Mouse (Mus musculus) brain, embryonic 14.5 days (tissue): Measurements from ENCODE around the gene Chpt1. TPM values are rescaled to one million over a fixed set of nuclear protein-coding genes. Genes with fewer than 3 reads are reported as not detected.

Experiments
- DNase-seq: peaks from one replicate; pipeline ENCODE4 v3.0.0-alpha.2; 2011; ENCODE audit warnings: low read depth
- CTCF ChIP-seq: fragments of 200-500 bp; IDR thresholded peaks from 2 replicates; pipeline ENCODE4 v1.5.1; 2012; ENCODE audit warnings: inconsistent platforms, mild to moderate bottlenecking, moderate library complexity, borderline replicate concordance; ENCODE audit not compliant: insufficient read depth, insufficient read length; ENCODE audit errors: extremely low read depth
- POLR2A ChIP-seq: fragments of 200-500 bp; IDR thresholded peaks from 2 replicates; pipeline ENCODE4 v1.6.1; 2012; ENCODE audit warnings: mild to moderate bottlenecking, inconsistent platforms, borderline replicate concordance; ENCODE audit not compliant: poor library complexity, insufficient read depth, insufficient read length, severe bottlenecking; ENCODE audit errors: extremely low read depth
- polyA plus RNA-seq: library from polyadenylated mRNA; depleted of rRNA; stranded (reverse); fragments of >200 nt; gene quantifications from 2 replicates; pipeline ENCODE4 v1.2.3, GENCODE M21; 2012; rRNA removed

Gene Chpt1
- polyA plus RNA-seq, 1 experiment: 6.0 TPM

GRCm38 (mm10) chr10:88420655-88421435 is 83.0 kb downstream of the Chpt1 start:
- DNase-seq: no peak
- TF ChIP-seq CTCF: no peak
- no peak for TF ChIP-seq POLR2A

DNA sequence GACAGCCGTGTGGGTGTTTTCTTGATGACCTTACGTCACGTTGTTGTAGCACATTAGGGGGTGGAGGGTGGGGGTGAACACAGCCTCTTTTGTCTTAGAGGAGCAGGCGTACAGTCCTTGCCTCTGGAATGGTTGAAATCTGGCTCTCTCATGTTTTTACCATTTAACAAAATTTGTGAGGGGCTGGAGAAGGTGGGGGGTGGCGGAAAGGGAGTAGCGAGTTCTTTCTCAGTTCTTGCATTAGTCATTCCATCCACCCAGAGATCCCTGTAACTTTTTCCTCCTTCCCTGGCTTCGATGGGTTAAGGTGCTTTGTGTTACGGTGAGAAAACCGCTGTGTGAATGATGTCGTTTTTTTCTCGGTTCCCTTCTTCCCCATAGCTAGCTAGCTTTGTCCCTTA is 83.7 kb downstream of the Chpt1 start:
- TF ChIP-seq CTCF (no peak), POLR2A (no peak)

DNA sequence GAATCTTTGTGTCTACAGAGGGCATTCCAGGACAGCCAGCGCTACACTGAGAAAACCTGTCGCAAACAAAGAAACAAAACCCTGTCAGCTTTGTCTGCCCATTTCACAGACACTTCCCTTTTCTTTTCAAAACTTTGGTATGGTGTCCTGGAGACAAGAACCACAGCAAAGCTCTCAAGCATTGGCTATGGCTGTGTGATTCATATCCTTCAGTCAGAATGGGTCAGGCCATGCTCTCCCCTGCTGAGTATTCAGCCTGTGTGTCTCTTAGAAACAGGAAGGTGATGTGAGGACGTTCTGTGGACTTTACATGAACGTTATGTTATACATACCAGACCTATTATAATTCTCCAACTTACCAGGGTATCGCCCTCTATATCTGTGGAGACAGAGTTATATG is 86.2 kb downstream of the Chpt1 start:
- TF ChIP-seq POLR2A (no peak), CTCF (no peak)
- DNase-seq: no peak

More for the DNA sequence above, 83.7 kb downstream of the Chpt1 start:
- no peak for DNase-seq

GRCm38 (mm10) chr10:88412290-88412995 is 91.4 kb downstream of the Chpt1 start:
- peak; percentile 70 for DNase-seq
- TF ChIP-seq POLR2A (no peak), CTCF (no peak)

DNA sequence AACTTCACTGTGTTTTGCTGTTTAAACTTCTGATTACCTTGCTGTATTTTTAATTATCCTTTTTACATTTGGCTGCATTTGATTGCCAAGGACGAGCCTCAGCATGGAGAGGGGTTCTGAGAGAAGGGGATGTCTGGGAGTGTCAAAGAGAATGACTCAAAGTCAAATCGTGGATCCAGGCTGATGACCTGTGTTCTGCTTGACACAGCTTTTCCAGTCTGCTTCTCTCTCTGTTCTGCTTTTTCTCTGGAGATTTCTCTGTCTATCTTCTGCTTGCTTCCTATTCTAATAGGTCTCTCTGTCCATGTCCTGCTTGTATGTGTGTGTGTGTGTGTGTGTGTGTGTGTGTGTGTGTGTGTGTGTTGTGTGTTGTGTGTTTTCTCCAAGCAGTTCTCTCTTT is 94.1 kb downstream of the Chpt1 start:
- no peak for DNase-seq
- TF ChIP-seq POLR2A: no peak
- no peak for TF ChIP-seq CTCF

- DNase-seq: no peak
Observed at GRCm38 (mm10) chr10:88407875-88408631, 95.8 kb downstream of the Chpt1 start.

DNA sequence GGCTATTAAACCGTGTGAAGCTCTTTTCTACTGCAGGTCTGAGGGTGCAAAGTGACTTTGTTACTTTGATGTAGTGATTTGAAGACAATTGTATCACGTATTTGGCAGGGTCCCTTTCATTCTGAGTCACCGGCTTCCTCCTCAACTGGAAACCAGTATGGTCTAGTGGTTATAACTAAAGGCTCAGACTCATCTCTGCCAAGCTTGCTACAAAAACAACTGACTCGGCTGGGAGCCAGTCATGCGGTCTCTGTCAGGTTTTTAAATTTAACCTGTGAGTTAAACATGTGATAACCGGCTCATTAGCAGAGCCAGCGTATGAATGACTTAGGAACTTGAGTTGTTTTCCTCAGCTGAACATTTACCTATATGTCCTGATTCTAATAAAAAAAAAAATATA is 98.1 kb downstream of the Chpt1 start:
- TF ChIP-seq POLR2A: no peak
- no peak for TF ChIP-seq CTCF
- DNase-seq: no peak

More at GRCm38 (mm10) chr10:88407875-88408631, 95.8 kb downstream of the Chpt1 start:
- no peak for TF ChIP-seq POLR2A
- no peak for TF ChIP-seq CTCF

GRCm38 (mm10) chr10:88404220-88404619 is 99.7 kb downstream of the Chpt1 start:
- TF ChIP-seq POLR2A (no peak), CTCF (no peak)
- no peak for DNase-seq

- no peak for DNase-seq
- TF ChIP-seq POLR2A (no peak), CTCF (no peak)
Observed at GRCm38 (mm10) chr10:88403021-88403420, 100.9 kb downstream of the Chpt1 start.

Other genes with a start within 250 kb of the Chpt1 start
- 0.45 and 0.57 TPM in 2 replicates for gene Dram1, start 125.0 kb downstream of the Chpt1 start, polyA plus RNA-seq
- 31.7 and 41.4 TPM in 2 replicates for gene Gnptab, start 124.9 kb downstream of the Chpt1 start, polyA plus RNA-seq
- gene Sycp3, start 44.5 kb downstream of the Chpt1 start, polyA plus RNA-seq: 0.23 TPM in 1 of 2 replicates, not detected in the other
- gene Mybpc1, start 101.1 kb upstream of the Chpt1 start, polyA plus RNA-seq: 3.1 and 6.4 TPM in 2 replicates
- gene Spic, start 180.9 kb upstream of the Chpt1 start, polyA plus RNA-seq: 0.15 TPM in 1 of 2 replicates, not detected in the other
- 67.1 and 67.9 TPM in 2 replicates for gene Arl1, start 226.8 kb upstream of the Chpt1 start, polyA plus RNA-seq